Comparison of ENCODE assay signal across 28 mouse cellular contexts in genomic region chr7:81278966-81279365, GRCm38 (mm10).
"Had no signal": no experiment of that assay in that cellular context is flagged by ENCODE, and none has a peak within 500 bp of the region (broad histone marks: within the 10 kb centered on the region; RNA-seq: fewer than 3 reads in every experiment).

No protein-coding gene starts in this region.

- ATAC-seq: forebrain, embryonic 13.5 days; forebrain, embryonic 14.5 days; forebrain, embryonic 15.5 days; forebrain, embryonic 16.5 days; forebrain, postnatal 0 days had no signal

- H3K4me2 ChIP-seq: embryonic facial prominence, embryonic 12.5 days; embryonic facial prominence, embryonic 13.5 days; embryonic facial prominence, embryonic 15.5 days; forebrain, embryonic 12.5 days; forebrain, embryonic 13.5 days; forebrain, embryonic 15.5 days had no signal

- H3K4me3 ChIP-seq: embryonic facial prominence, embryonic 10.5 days; embryonic facial prominence, embryonic 12.5 days; embryonic facial prominence, embryonic 13.5 days; embryonic facial prominence, embryonic 15.5 days; erythroblast, embryonic 14.5 days; forebrain, embryonic 10.5 days; forebrain, embryonic 12.5 days; forebrain, embryonic 13.5 days; forebrain, embryonic 15.5 days; gastrocnemius, adult 2 months; heart, adult 2 months had no signal

- H3K9ac ChIP-seq: embryonic facial prominence, embryonic 12.5 days; embryonic facial prominence, embryonic 13.5 days; embryonic facial prominence, embryonic 15.5 days; forebrain, embryonic 12.5 days; forebrain, embryonic 13.5 days; forebrain, embryonic 15.5 days; forebrain, postnatal 0 days had no signal

- H3K9me3 ChIP-seq: embryonic facial prominence, embryonic 10.5 days; embryonic facial prominence, embryonic 12.5 days; embryonic facial prominence, embryonic 13.5 days; embryonic facial prominence, embryonic 15.5 days; forebrain, embryonic 10.5 days; forebrain, embryonic 12.5 days; forebrain, embryonic 13.5 days; forebrain, embryonic 15.5 days had no signal

- DNase-seq: cerebellum, adult 2 months; cerebellum, adult 8-10 months; cerebellum, adult 9-10 months; cerebellum, adult 9-11 months; cerebellum, postnatal 10 days; cerebellum, postnatal 14 days; cerebellum, postnatal 25 days; cerebellum, postnatal 36 days; embryo, embryonic 11 days; forebrain, postnatal 0 days; gastrocnemius, adult 2 months; gastrocnemius, postnatal 10 days; gastrocnemius, postnatal 14 days; gastrocnemius, postnatal 25 days; gastrocnemius, postnatal 36 days; heart, adult 18-20 months; heart, adult 2 months had no signal

- H3K27ac ChIP-seq: embryonic facial prominence, embryonic 10.5 days; embryonic facial prominence, embryonic 12.5 days; embryonic facial prominence, embryonic 13.5 days; embryonic facial prominence, embryonic 15.5 days; forebrain, embryonic 10.5 days; forebrain, embryonic 12.5 days; forebrain, embryonic 13.5 days; forebrain, embryonic 15.5 days; gastrocnemius, adult 2 months; heart, adult 2 months had no signal

- H3K4me1 ChIP-seq: embryonic facial prominence, embryonic 10.5 days; embryonic facial prominence, embryonic 12.5 days; embryonic facial prominence, embryonic 13.5 days; embryonic facial prominence, embryonic 15.5 days; forebrain, embryonic 10.5 days; forebrain, embryonic 12.5 days; forebrain, embryonic 13.5 days; forebrain, embryonic 15.5 days had no signal

- H3K27me3 ChIP-seq: embryonic facial prominence, embryonic 12.5 days; embryonic facial prominence, embryonic 13.5 days; embryonic facial prominence, embryonic 15.5 days; forebrain, embryonic 12.5 days; forebrain, embryonic 13.5 days; forebrain, embryonic 15.5 days had no signal

- H3K36me3 ChIP-seq: embryonic facial prominence, embryonic 10.5 days; embryonic facial prominence, embryonic 12.5 days; embryonic facial prominence, embryonic 13.5 days; embryonic facial prominence, embryonic 15.5 days; forebrain, embryonic 10.5 days; forebrain, embryonic 12.5 days; forebrain, embryonic 15.5 days had no signal
